Mouse (Mus musculus): ENCODE data around the gene Ube2q2.

- no peak for TF ChIP-seq CTCF (IDR thresholded peaks at IDR 0.05; ENCODE audit: extremely low read depth, insufficient read length, insufficient replicate concordance, low read depth, low read length)
- TF ChIP-seq POLR2A (IDR thresholded peaks at IDR 0.05; ENCODE audit: low read depth, low read length), result no peak
Observed at GRCm38 (mm10) chr9:55102931-55103630, 45.6 kb upstream of the Ube2q2 start.
